Mouse (Mus musculus): ENCODE data around the gene Ablim2. TPM values are rescaled to one million over a fixed set of nuclear protein-coding genes. Genes with fewer than 3 reads are reported as not detected.

The Ablim2 gene
- total RNA-seq, 2 experiments from 2014 or later, result 51.3 to 68.7 TPM

- no peak for DNase-seq
Measured at GRCm38 (mm10) chr5:35916666-35917065, 159.0 kb downstream of the Ablim2 start.

- no peak for DNase-seq
Measured at GRCm38 (mm10) chr5:35918387-35918786, 160.7 kb downstream of the Ablim2 start.

- DNase-seq, result no peak
Measured at GRCm38 (mm10) chr5:35920076-35920475, 162.4 kb downstream of the Ablim2 start.

- DNase-seq, result no peak
Measured at GRCm38 (mm10) chr5:35920557-35920956, 162.9 kb downstream of the Ablim2 start.

GRCm38 (mm10) chr5:35921141-35921540 lies 163.5 kb downstream of the Ablim2 start:
- DNase-seq, result no peak

GRCm38 (mm10) chr5:35921595-35922254 lies 164.0 kb downstream of the Ablim2 start:
- DNase-seq, result peak; percentile 34

GRCm38 (mm10) chr5:35923448-35923847 lies 165.8 kb downstream of the Ablim2 start:
- no peak for DNase-seq

- no peak for DNase-seq
Measured at GRCm38 (mm10) chr5:35925171-35925634, 167.5 kb downstream of the Ablim2 start.

- no peak for DNase-seq
Measured at GRCm38 (mm10) chr5:35926511-35926910, 168.8 kb downstream of the Ablim2 start.

GRCm38 (mm10) chr5:35931296-35931695 lies 173.6 kb downstream of the Ablim2 start:
- no peak for DNase-seq

- DNase-seq, result no peak
Measured at GRCm38 (mm10) chr5:35933059-35933458, 175.4 kb downstream of the Ablim2 start.

Other genes starting within 250 kb of the Ablim2 start
- 10 to 100 TPM; 18.3 to 26.3 TPM for gene Cpz, start 232.2 kb upstream of the Ablim2 start, total RNA-seq (2021)
- 1 to 10 TPM; 2.0 to 3.9 TPM for gene Trmt44, start 182.8 kb upstream of the Ablim2 start, total RNA-seq (2021)
- 10 to 100 TPM; 11.1 to 14.5 TPM for gene Acox3, start 174.8 kb upstream of the Ablim2 start, total RNA-seq (2021)
- gene Htra3, start 78.1 kb upstream of the Ablim2 start, total RNA-seq (2021), result 10 to 100 TPM; 48.0 to 61.7 TPM
- gene Sh3tc1, start 17.9 kb upstream of the Ablim2 start, total RNA-seq (2021), result 1 to 10 TPM; 3.7 to 5.2 TPM
- 10 to 100 TPM; 18.6 to 25.9 TPM for gene Afap1, start 135.4 kb downstream of the Ablim2 start, total RNA-seq (2021)